Mouse (Mus musculus) E14TG2a.4 (cell line): ENCODE measurements at regions not wholly inside any gene's neighbourhood (a gene's known extent, or its start where the extent isn't known, plus 50 kb on each side); places are given as distances from the start of the nearest gene placed in this dataset.
A peak's percentile ranks its signal among the peaks of the same experiment; 100 is the strongest.

Experiments used
- H3K27me3 ChIP-seq: 2 replicates; pipeline ENCODE4 v1.6.1; 2014; ENCODE audit warnings: low read length, control low read depth; ENCODE audit not compliant: insufficient read depth
- H3K36me3 ChIP-seq: 2 replicates; pipeline ENCODE4 v1.6.1; 2014; ENCODE audit warnings: low read length, control low read depth; ENCODE audit not compliant: insufficient read depth
- H3K4me1 ChIP-seq: replicated peaks from 2 replicates; pipeline ENCODE4 v1.6.1; 2014; ENCODE audit warnings: low read depth, low read length, control low read depth
- H3K4me3 ChIP-seq: replicated peaks from 2 replicates; pipeline ENCODE4 v1.5.1; 2014; ENCODE audit warnings: mild to moderate bottlenecking, low read length
- H3K9me3 ChIP-seq: 2 replicates; pipeline ENCODE4 v1.6.1; 2014; ENCODE audit warnings: low read length, control low read depth
- CTCF ChIP-seq: conservative IDR thresholded peaks from 2 replicates; pipeline ENCODE4 v1.5.1; 2014; ENCODE audit warnings: low read length
- NANOG ChIP-seq: IDR thresholded peaks from 2 replicates; pipeline ENCODE4 v1.6.1; 2014; ENCODE audit warnings: borderline replicate concordance, low read length, mixed read lengths
- POU5F1 ChIP-seq: IDR thresholded peaks from 2 replicates; pipeline ENCODE4 v1.6.1; 2014; ENCODE audit warnings: low read length, borderline replicate concordance

DNA sequence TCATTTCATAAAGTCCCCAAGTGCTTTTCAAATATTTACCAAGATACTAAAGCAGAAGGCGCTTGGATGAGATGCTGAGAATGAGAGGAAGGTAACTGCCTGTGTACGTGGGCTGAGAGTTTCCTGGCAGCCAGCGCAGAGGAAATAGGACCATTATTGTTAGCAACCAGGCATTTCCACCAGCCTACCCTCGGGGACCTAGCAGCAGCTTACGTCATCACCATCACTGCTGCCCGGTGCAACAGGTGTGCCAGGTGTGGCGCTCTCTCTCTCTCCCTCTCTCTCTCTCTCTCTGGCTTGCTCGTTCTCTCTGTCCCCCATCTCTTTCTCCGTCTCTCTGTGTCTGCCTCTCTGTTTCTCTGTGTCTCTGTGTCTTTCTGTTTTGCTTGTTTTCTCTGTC, 55.1 kb upstream of the Fam222a start:
- H3K4me3 ChIP-seq, result peak overlapping the region; percentile 68
- H3K36me3 ChIP-seq, result no peaks in the 10 kb centered on the region
- H3K27me3 ChIP-seq, result peaks cover 5% of the 10 kb centered on the region; the same call in 1 of the 2 replicates
- peaks cover 96% of the 10 kb centered on the region for H3K4me1 ChIP-seq
- TF ChIP-seq CTCF (no peak), NANOG (no peak), POU5F1 (no peak)
- no peaks in the 10 kb centered on the region for H3K9me3 ChIP-seq

DNA sequence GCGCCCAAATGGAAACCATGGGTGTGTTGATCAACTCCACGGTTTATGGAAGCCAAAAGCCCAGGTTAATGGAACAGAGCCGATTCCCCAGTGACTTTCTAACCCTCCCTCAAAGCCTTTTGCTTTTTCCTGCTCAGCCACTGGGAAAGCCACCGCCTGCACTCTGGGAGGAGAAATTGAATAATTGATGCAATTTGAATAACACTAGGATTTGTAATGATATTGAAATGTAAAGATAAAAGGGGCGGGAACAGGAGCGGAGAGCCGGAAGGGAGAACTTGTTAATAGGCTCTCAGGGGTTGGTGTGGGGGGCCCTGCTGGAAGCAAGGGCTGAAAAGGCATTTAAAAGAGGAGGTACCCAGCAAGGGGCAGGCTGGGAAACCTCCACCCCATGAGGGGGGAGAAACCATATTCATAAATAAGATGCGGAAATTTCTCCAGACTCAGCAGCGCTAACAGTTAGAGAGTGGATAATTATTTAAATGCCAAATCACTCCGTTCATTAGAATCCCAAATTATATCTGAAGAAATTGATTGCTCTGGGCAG, 53.8 kb upstream of the Fam222a start:
- Histone ChIP-seq H3K4me3 (peak overlapping the region; percentile 68), H3K27me3 (no peaks in the 10 kb centered on the region; the same call in 1 of the 2 replicates), H3K4me1 (peaks cover 94% of the 10 kb centered on the region), H3K36me3 (no peaks in the 10 kb centered on the region), H3K9me3 (no peaks in the 10 kb centered on the region)
- TF ChIP-seq NANOG, result no peak
- TF ChIP-seq POU5F1, result peak; percentile 43; the same call in 1 of the 2 replicates

DNA sequence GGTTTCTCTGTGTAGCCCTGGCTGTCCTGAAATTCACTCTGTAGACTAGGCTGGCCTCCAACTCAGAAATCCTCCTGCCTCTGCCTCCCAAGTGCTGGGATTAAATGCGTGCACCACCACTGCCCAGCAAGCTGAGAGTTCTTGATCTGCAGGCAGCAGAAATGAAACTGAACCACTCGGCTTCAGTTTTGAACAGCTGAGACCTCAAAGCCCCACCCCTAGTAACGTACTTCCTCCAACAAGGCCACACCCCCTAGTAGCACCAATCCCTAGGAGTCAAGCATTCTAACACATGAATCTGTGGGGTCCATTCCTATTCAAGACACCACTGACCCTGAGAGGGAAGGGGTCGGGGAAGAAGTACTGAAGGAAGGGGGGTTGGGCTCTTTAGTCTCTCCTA, 50.8 kb upstream of the Fam222a start:
- Histone ChIP-seq H3K27me3 (peaks cover 11% of the 10 kb centered on the region), H3K9me3 (no peaks in the 10 kb centered on the region)

GRCm38 (mm10) chr5:114518012-114518411, 49.8 kb upstream of the Fam222a start:
- TF ChIP-seq POU5F1 (no peak), NANOG (no peak), CTCF (no peak)
- H3K4me3 ChIP-seq, result peak overlapping the region; percentile 18

More for the DNA sequence above, 50.8 kb upstream of the Fam222a start:
- TF ChIP-seq POU5F1, result no peak
- TF ChIP-seq NANOG, result no peak
- TF ChIP-seq CTCF, result no peak
- Histone ChIP-seq H3K4me1 (peaks cover 85% of the 10 kb centered on the region), H3K4me3 (peak overlapping the region; percentile 29), H3K36me3 (no peaks in the 10 kb centered on the region)

More at GRCm38 (mm10) chr5:114518012-114518411, 49.8 kb upstream of the Fam222a start:
- H3K27me3 ChIP-seq, result peaks cover 12% of the 10 kb centered on the region
- H3K9me3 ChIP-seq, result no peaks in the 10 kb centered on the region
- H3K4me1 ChIP-seq, result peaks cover 78% of the 10 kb centered on the region
- H3K36me3 ChIP-seq, result no peaks in the 10 kb centered on the region
